Mouse (Mus musculus) midbrain, embryonic 14.5 days (tissue): ENCODE results near the gene Ikbip. TPM values are rescaled to one million over a fixed set of nuclear protein-coding genes. Genes with fewer than 3 reads are reported as not detected.

Experiments used
- ATAC-seq: fragments of 200-750 bp; cut with Nextera tagmentation; 2 replicates; pipeline ENCODE4 v1.8.0; 2017; ENCODE audit warnings: moderate number of reproducible peaks, moderate library complexity; ENCODE audit not compliant: low FRiP score, low TSS enrichment
- DNase-seq: peaks from one replicate; pipeline ENCODE4 v3.0.0-alpha.2; 2015
- H3K27ac ChIP-seq: fragments of 300-500 bp; sonication (generic); replicated peaks from 2 replicates; pipeline ENCODE4 v1.5.1; 2014; ENCODE audit warnings: mild to moderate bottlenecking, low read depth, low read length, moderate library complexity
- H3K27me3 ChIP-seq: fragments of 300-500 bp; sonication (generic); 2 replicates; pipeline ENCODE4 v1.6.1; 2014; ENCODE audit warnings: low read length, control low read depth, mixed read lengths; ENCODE audit not compliant: control insufficient read depth, insufficient read depth
- H3K36me3 ChIP-seq: fragments of 300-500 bp; sonication (generic); 2 replicates; pipeline ENCODE4 v1.6.1; 2014; ENCODE audit warnings: low read length, control low read depth; ENCODE audit not compliant: control insufficient read depth, insufficient read depth
- H3K4me1 ChIP-seq: fragments of 300-500 bp; sonication (generic); 2 replicates; pipeline ENCODE4 v1.6.1; 2014; ENCODE audit warnings: mild to moderate bottlenecking, antibody characterized with exemption, low read length, control low read depth; ENCODE audit not compliant: control insufficient read depth, insufficient read depth
- H3K4me2 ChIP-seq: fragments of 300-500 bp; sonication (generic); 2 replicates; pipeline ENCODE4 v1.6.1; 2014; ENCODE audit warnings: mild to moderate bottlenecking, low read length, moderate library complexity
- H3K4me3 ChIP-seq: fragments of 300-500 bp; sonication (generic); replicated peaks from 2 replicates; pipeline ENCODE4 v1.5.1; 2014; ENCODE audit warnings: low read depth, low read length
- H3K9ac ChIP-seq: fragments of 300-500 bp; sonication (generic); replicated peaks from 2 replicates; pipeline ENCODE4 v1.6.1; 2014; ENCODE audit warnings: mild to moderate bottlenecking, low read length, moderate library complexity
- H3K9me3 ChIP-seq: fragments of 300-500 bp; sonication (generic); 2 replicates; pipeline ENCODE4 v1.6.1; 2016; ENCODE audit warnings: low read length, control low read depth, mixed read lengths; ENCODE audit not compliant: control insufficient read depth
- WGBS: fragments of 180-500 bp; shearing (Covaris S2); extraction: QIAGEN DNeasy Blood & Tissue Kit; methylation state at CpG from one replicate; pipeline ENCODE4 v1.1.7; 2014; 5-methylcytosine and 5-hydroxymethylcytosine counted together
- polyA plus RNA-seq: library from polyadenylated mRNA; unstranded; fragments of >200 nt; fragmentation: Nextera tagmentation; extraction: Ambion mirVana; gene quantifications from 2 replicates; pipeline ENCODE4 v1.2.1, GENCODE M21; 2014

The Ikbip gene
- polyA plus RNA-seq, 1 experiment from 2014 or later: 19.5 TPM

DNA sequence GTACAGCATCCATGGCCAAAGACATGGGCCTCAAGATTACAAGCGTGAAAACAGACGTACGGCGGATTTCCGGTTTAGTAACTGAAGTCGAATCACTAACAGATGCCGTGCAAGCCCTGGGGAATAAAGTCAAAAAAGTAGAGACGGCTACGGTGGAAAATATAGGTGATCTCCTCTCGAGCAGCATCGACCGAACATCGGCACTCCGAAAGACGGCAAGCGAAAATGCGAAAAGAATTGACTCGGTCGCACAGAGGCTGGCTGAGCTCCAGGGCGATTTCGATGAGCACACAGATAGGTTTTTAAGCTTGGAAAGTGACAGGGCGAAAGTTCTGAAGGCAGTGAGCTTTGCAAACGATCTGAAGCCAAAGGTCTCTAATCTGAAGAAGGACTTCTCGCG is 19.2 kb downstream of the Ikbip start:
- Histone ChIP-seq H3K27ac (no peak overlapping the region), H3K4me2 (no peak overlapping the region), H3K4me1 (no peaks in the 10 kb centered on the region), H3K4me3 (no peak overlapping the region), H3K9ac (no peak overlapping the region), H3K9me3 (no peaks in the 10 kb centered on the region), H3K36me3 (peaks cover 11% of the 10 kb centered on the region; the same call in 1 of the 2 replicates), H3K27me3 (no peaks in the 10 kb centered on the region)
- DNase-seq (no peak), ATAC-seq (no peak)
- 94% methylated on average over 25 of the region's 25 CpGs for WGBS

DNA sequence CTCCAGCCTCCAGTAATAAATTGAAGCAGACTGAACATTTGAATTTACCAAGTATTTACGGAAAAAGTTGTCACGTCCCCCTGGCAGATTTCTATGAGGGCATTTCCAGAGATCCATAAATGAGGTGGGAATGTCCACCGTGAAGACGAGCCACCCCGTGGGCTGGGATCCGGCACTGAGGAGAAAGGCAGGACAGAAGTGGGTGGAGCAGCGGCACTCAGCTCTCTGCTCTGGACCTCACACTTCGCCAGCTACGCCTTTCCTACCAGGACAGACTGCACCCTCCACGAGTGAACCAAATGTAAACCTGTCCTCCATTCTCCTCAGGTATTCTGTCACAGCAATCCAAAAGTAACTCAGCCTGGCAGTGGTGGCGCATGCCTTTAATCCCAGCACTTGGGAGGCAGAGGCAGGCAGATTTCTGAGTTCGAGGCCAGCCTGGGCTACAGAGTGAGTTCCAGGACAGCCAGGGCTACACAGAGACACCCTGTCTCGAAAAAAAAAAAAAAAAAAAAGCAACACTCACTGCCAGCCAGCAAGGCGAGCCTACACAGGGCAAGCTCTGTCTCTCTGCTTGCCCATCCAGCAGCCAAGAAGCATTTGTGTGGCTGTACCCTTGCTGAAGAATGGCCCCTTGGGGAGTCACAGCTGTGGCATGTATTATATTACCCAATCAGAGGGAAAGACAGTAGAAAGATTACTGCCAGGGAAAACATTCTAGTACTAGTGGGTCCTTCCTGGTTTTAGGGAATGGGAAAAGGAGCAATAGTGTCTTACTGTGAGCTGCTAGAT is 20.3 kb downstream of the Ikbip start:
- Histone ChIP-seq H3K27ac (no peak overlapping the region), H3K9ac (no peak overlapping the region), H3K4me3 (no peak overlapping the region), H3K4me1 (no peaks in the 10 kb centered on the region), H3K27me3 (no peaks in the 10 kb centered on the region), H3K4me2 (no peak overlapping the region), H3K36me3 (peaks cover 11% of the 10 kb centered on the region; the same call in 1 of the 2 replicates), H3K9me3 (no peaks in the 10 kb centered on the region)
- DNase-seq: no peak
- ATAC-seq: no peak
- 93% methylated on average over 14 of the region's 14 CpGs for WGBS

DNA sequence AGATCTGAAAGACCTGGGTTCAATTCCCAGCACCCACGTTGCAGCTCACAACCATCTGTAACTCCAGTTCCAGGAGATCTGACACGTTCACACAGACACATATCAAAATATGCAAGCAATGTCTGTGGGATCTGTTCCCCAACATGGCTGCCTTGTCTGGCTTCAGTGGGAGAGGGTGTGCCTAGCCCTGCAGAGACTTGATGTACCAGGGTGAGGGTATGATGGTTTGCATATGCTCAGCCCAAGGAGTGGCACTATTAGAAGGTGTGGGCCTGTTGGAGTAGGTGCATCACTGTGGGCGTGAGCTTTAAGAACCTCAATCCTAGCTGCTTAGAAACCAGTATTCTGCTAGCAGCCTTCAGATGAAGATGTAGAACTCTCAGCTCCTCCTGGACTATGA is 23.2 kb downstream of the Ikbip start:
- WGBS: 80% methylated on average over 3 of the region's 3 CpGs
- no peak overlapping the region for H3K4me3 ChIP-seq
- H3K36me3 ChIP-seq: peaks cover 11% of the 10 kb centered on the region; the same call in 1 of the 2 replicates
- ATAC-seq (no peak), DNase-seq (no peak)
- H3K4me2 ChIP-seq: no peak overlapping the region
- H3K9ac ChIP-seq: no peak overlapping the region
- no peaks in the 10 kb centered on the region for H3K9me3 ChIP-seq
- no peaks in the 10 kb centered on the region for H3K27me3 ChIP-seq
- H3K4me1 ChIP-seq: no peaks in the 10 kb centered on the region
- H3K27ac ChIP-seq: no peak overlapping the region

DNA sequence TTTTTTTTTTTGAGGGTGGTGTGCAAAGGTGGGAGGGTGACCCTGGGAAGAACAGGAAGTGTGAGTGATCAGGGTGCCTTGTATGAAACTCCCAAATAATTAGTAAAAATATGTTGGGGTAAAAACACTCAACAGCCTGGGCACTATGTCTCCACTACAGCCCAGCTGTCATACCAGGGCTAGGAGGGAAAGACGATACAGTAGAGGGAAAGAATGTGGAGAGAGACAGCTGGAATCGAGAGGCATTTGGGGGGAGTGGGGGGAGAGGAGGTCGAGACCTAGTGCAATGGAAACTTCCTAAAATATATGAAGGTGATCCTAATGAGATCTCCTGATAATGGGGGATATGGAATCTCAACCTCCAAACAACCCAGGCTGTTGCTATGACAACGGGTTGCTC is 27.1 kb downstream of the Ikbip start:
- no peaks in the 10 kb centered on the region for H3K27me3 ChIP-seq
- 85% methylated on average over 4 of the region's 4 CpGs for WGBS
- H3K4me1 ChIP-seq: no peaks in the 10 kb centered on the region
- peaks cover 23% of the 10 kb centered on the region for H3K36me3 ChIP-seq
- DNase-seq (peak; percentile 8), ATAC-seq (no peak)
- H3K27ac ChIP-seq: no peak overlapping the region
- no peak overlapping the region for H3K4me3 ChIP-seq
- H3K4me2 ChIP-seq: no peak overlapping the region
- no peak overlapping the region for H3K9ac ChIP-seq
- no peaks in the 10 kb centered on the region for H3K9me3 ChIP-seq

DNA sequence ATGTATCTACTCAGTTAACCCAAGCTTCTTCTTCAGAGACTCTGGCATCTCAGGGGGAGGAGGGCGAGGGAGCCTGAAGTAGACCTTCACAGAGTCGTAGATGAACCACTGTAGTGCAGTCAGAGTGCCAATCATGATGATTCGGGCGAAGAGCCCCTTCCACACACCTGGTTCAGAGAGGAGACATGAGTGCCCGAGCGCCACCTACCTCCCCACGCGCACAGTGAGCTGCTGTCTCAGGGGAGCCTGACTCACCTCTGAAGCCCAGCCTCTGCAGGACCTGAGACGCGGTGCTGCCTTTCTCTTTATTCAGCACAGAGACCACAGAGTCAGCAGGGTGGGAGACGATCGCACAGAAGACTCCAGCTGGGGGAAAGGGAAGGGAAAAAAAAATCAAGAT is 34.2 kb downstream of the Ikbip start:
- no peaks in the 10 kb centered on the region for H3K9me3 ChIP-seq
- peaks cover 83% of the 10 kb centered on the region for H3K36me3 ChIP-seq

DNA sequence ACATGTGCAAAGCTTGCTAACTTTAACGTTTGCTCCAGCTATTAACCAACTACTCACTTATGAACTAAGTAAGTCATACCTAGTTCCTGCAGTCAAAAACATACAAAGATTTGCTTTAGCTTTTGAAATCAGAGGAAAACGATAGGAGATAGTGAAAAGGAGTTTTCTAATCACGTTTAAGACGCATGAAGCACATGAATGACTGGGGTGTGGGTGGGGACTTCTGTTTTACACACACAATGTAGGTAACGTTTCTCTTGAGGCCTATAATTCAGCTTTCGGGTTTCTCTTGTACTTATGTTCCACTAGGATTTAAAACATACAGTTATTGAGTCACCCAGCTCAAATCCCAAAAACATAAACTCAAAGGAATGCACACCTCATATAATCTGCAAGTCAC is 39.9 kb downstream of the Ikbip start:
- Histone ChIP-seq H3K4me3 (peak overlapping the region; percentile 91), H3K27ac (no peak overlapping the region), H3K27me3 (no peaks in the 10 kb centered on the region), H3K4me2 (peak overlapping the region; percentile 81), H3K4me1 (peaks cover 17% of the 10 kb centered on the region), H3K9ac (peak overlapping the region; percentile 94), H3K9me3 (no peaks in the 10 kb centered on the region), H3K36me3 (peaks cover 35% of the 10 kb centered on the region)
- WGBS: 36% methylated on average over 6 of the region's 6 CpGs
- no peak for ATAC-seq
- DNase-seq: no peak

More for the DNA sequence above, 34.2 kb downstream of the Ikbip start:
- Histone ChIP-seq H3K27ac (no peak overlapping the region), H3K4me3 (no peak overlapping the region), H3K27me3 (no peaks in the 10 kb centered on the region), H3K4me1 (peaks cover 7% of the 10 kb centered on the region), H3K9ac (no peak overlapping the region), H3K4me2 (no peak overlapping the region)
- 96% methylated on average over 12 of the region's 12 CpGs for WGBS
- no peak for ATAC-seq
- DNase-seq: no peak

DNA sequence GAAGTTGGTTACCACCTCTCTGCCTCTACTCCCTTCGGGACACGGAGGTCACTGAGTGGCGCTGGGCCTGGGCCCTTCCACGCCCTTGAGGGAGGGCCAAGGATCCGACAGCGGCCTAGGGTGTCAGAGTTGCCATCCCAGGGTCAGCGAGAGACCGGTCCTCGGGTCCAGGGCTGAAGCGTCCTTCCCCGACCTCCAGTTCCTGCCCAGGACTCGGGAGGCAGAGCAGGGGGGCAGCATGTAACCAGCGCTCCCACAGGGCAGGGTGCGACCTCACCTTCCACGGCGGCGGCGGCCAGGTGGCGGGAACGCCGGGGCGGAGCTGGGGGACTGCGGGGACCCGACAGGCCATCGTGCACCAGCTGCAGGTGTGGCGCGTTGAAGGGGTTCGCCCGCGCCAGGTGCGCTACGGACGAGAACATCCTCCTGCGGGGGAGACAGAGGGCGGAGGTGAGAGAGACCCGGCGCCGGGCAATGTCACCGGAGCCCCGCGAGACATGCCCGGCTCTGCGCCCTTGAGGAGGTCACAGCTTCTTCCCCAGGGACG is 40.6 kb downstream of the Ikbip start:
- no peaks in the 10 kb centered on the region for H3K9me3 ChIP-seq
- under 1% methylated on average over 43 of the region's 44 CpGs for WGBS
- peaks cover 28% of the 10 kb centered on the region for H3K36me3 ChIP-seq
- no peak for DNase-seq
- H3K9ac ChIP-seq: peak overlapping the region; percentile 94
- H3K4me2 ChIP-seq: peak overlapping the region; percentile 81
- peak overlapping the region; percentile 91 for H3K4me3 ChIP-seq
- peaks cover 17% of the 10 kb centered on the region for H3K4me1 ChIP-seq
- ATAC-seq: no peak; the same call in 1 of the 2 replicates
- H3K27me3 ChIP-seq: no peaks in the 10 kb centered on the region
- H3K27ac ChIP-seq: peak overlapping the region; percentile 94

DNA sequence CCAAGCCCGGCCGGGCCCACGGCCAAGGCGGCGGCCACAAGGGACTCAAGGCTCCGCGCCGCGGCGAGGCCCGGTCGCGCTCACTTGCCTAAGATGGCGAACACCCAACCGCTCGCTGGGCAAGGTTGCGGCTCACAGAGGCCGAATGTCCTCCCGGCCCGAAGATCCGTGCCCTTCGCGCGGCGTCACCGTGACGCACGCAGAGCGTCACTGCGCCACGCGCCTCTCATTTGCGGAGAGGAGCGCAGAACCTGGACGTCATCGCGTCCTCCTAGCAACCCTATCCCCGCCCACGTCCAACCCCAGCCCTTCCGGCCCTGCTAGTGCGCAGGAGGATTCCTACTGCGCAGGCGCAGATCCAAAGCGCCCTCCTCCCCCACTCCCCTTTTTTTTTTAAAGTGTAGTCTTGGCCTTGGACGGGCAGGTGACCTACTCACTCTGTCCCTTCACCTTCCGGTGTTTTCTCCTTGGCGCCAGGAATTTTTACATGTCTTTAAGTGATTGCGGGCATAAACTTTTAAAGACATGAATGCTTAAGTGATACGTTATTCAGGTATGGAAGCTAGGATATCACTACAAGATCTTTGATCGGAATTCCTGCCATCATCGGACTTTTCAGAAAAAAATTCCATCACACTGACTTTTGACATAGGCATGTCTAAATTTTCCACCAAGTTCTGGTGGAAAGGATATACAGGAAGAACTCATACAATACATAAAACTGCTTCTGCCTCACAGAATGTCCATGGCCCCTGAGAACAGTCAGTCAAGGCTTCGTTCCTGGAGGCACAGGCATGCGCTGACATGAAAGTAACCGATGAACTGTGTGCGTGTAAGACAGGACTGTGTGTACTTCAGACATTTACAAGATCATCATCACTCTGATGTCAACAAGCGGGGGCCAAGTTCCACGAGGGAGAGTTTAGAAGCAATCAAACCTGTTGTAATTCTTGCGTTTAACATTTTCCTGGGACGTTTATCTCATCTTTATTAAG is 41.4 kb downstream of the Ikbip start, which contains the start of gene Slc25a3:
TSS of gene Slc25a3 (minus strand) at position 232 of the 995 bp plus-strand sequence.
- Histone ChIP-seq H3K27me3 (no peaks in the 10 kb centered on the region), H3K4me1 (peaks cover 17% of the 10 kb centered on the region), H3K4me2 (peak within 1 kb of the TSS; percentile 81), H3K27ac (peak within 1 kb of the TSS; percentile 94), H3K4me3 (peak within 1 kb of the TSS; percentile 91), H3K9me3 (no peaks in the 10 kb centered on the region), H3K36me3 (peaks cover 20% of the 10 kb centered on the region), H3K9ac (peak within 1 kb of the TSS; percentile 94)
- DNase-seq: peak; percentile 99
- peak; percentile 100 for ATAC-seq
- 14% methylated on average over 57 of the region's 59 CpGs for WGBS
